Mouse (Mus musculus): ENCODE measurements around the gene Rbfox2. TPM values are rescaled to one million over a fixed set of nuclear protein-coding genes. Genes with fewer than 3 reads are reported as not detected.

The Rbfox2 gene
- polyA plus RNA-seq, 1 experiment from 2014 or later, result 13.1 TPM

GRCm38 (mm10) chr15:77124372-77125117, 182.3 kb downstream of the Rbfox2 start:
- H3K27ac ChIP-seq, result peak overlapping the region; percentile 60; the same call in 1 of the 2 replicates
- peak; percentile 83 for ATAC-seq

DNA sequence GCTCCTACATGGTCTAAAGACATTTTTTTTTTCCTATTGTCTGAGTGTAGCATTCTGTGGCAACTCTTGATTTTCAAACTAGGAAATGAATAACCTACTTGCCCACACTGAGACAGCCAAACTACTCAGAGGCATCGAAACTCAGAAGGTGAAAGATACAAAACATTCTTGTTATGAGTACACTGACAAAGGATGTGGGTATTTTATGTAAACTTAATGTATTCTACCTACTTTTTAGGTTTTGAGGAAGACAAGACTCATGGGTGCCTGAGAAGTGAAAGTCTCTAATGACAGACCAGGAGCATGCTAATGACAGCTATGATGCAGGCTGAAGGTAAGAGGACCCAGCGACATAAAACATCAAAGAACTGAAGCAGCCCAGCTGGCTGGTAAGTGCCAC, 184.0 kb downstream of the Rbfox2 start:
- Histone ChIP-seq H3K9me3 (replicated peaks) (no peaks in the 10 kb centered on the region), H3K27me3 (replicated peaks) (no peaks in the 10 kb centered on the region), H3K9ac (no peak overlapping the region), H3K27ac (peak overlapping the region; percentile 4; the same call in 1 of the 2 replicates), H3K36me3 (no peaks in the 10 kb centered on the region), H3K4me3 (no peak overlapping the region), H3K4me2 (no peak overlapping the region), H3K4me1 (peaks cover 12% of the 10 kb centered on the region)
- 51% methylated on average over 2 of the region's 2 CpGs for WGBS (ENCODE audit: insufficient replicate concordance)
- ATAC-seq, result no peak

More at GRCm38 (mm10) chr15:77124372-77125117, 182.3 kb downstream of the Rbfox2 start:
- Histone ChIP-seq H3K9ac (no peak overlapping the region), H3K4me3 (no peak overlapping the region), H3K27me3 (replicated peaks) (no peaks in the 10 kb centered on the region), H3K36me3 (0 out of 2 replicates have a peak, but pooled peaks cover 5% of the 10 kb centered on the region), H3K9me3 (replicated peaks) (no peaks in the 10 kb centered on the region), H3K4me1 (peaks cover 12% of the 10 kb centered on the region), H3K4me2 (no peak overlapping the region)
- WGBS (ENCODE audit: insufficient replicate concordance), result 75% methylated on average over 4 of the region's 4 CpGs

- no peaks in the 10 kb centered on the region for H3K27me3 ChIP-seq (replicated peaks)
- peaks cover 12% of the 10 kb centered on the region for H3K4me1 ChIP-seq
Measured at GRCm38 (mm10) chr15:77122208-77122607, 184.6 kb downstream of the Rbfox2 start.

GRCm38 (mm10) chr15:77119666-77120065, 187.1 kb downstream of the Rbfox2 start:
- H3K9ac ChIP-seq, result no peak overlapping the region
- H3K9me3 ChIP-seq (replicated peaks), result no peaks in the 10 kb centered on the region
- H3K4me2 ChIP-seq, result no peak overlapping the region
- 71% methylated on average over 7 of the region's 7 CpGs for WGBS (ENCODE audit: insufficient replicate concordance)
- ATAC-seq, result no peak
- peaks cover 4% of the 10 kb centered on the region; the same call in 1 of the 2 replicates for H3K36me3 ChIP-seq
- no peak overlapping the region for H3K4me3 ChIP-seq
- H3K27ac ChIP-seq, result no peak overlapping the region
- no peaks in the 10 kb centered on the region for H3K27me3 ChIP-seq (replicated peaks)
- peaks cover 10% of the 10 kb centered on the region for H3K4me1 ChIP-seq

More at GRCm38 (mm10) chr15:77122208-77122607, 184.6 kb downstream of the Rbfox2 start:
- WGBS (ENCODE audit: insufficient replicate concordance), result 72% methylated on average over 6 of the region's 6 CpGs
- no peak overlapping the region for H3K9ac ChIP-seq
- H3K36me3 ChIP-seq, result no peaks in the 10 kb centered on the region
- no peaks in the 10 kb centered on the region for H3K9me3 ChIP-seq (replicated peaks)
- no peak overlapping the region for H3K27ac ChIP-seq
- ATAC-seq, result no peak
- H3K4me2 ChIP-seq, result no peak overlapping the region
- no peak overlapping the region for H3K4me3 ChIP-seq

GRCm38 (mm10) chr15:77117209-77117608, 189.6 kb downstream of the Rbfox2 start:
- no peak overlapping the region for H3K27ac ChIP-seq
- peaks cover 6% of the 10 kb centered on the region; the same call in 1 of the 2 replicates for H3K36me3 ChIP-seq
- no peaks in the 10 kb centered on the region for H3K27me3 ChIP-seq (replicated peaks)
- H3K9ac ChIP-seq, result no peak overlapping the region
- WGBS (ENCODE audit: insufficient replicate concordance), result 44% methylated on average over 3 of the region's 3 CpGs
- H3K9me3 ChIP-seq (replicated peaks), result no peaks in the 10 kb centered on the region
- ATAC-seq, result no peak
- H3K4me2 ChIP-seq, result no peak overlapping the region
- no peak overlapping the region for H3K4me3 ChIP-seq
- H3K4me1 ChIP-seq, result 0 out of 2 replicates have a peak, but pooled peaks cover 3% of the 10 kb centered on the region

DNA sequence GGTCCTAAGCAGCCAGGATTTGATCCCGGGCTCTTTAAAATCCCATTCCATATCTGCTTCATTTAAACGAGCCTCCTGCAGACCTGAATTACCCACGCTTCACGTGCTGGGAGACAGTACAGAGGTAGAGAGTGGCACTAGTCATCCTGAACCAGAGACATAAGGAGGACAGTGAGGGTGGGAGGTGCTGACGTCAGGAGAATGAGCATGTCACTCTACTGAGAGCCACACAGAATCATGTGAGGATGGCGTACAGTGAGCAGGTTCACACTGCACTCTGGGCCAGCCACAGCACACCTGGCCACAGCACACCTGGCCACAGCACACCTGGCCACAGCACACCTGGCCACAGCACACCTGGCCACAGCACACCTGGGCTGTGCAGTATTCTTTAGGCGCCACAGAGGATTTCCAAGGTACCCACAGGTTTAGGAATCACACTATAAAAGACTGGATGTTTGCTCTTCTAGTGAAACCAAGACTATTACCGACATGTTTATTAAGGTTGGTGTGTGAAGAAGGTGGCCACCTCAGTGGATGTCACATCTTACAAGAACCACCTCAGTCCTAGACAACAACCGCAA, 190.6 kb downstream of the Rbfox2 start:
- no peaks in the 10 kb centered on the region for H3K27me3 ChIP-seq (replicated peaks)
- no peak overlapping the region for H3K4me2 ChIP-seq
- 76% methylated on average over 9 of the region's 9 CpGs for WGBS (ENCODE audit: insufficient replicate concordance)
- H3K9me3 ChIP-seq (replicated peaks), result no peaks in the 10 kb centered on the region
- H3K4me1 ChIP-seq, result peaks cover 5% of the 10 kb centered on the region; the same call in 1 of the 2 replicates
- ATAC-seq, result no peak
- no peak overlapping the region for H3K4me3 ChIP-seq
- no peak overlapping the region for H3K9ac ChIP-seq
- H3K27ac ChIP-seq, result no peak overlapping the region
- peaks cover 6% of the 10 kb centered on the region; the same call in 1 of the 2 replicates for H3K36me3 ChIP-seq

DNA sequence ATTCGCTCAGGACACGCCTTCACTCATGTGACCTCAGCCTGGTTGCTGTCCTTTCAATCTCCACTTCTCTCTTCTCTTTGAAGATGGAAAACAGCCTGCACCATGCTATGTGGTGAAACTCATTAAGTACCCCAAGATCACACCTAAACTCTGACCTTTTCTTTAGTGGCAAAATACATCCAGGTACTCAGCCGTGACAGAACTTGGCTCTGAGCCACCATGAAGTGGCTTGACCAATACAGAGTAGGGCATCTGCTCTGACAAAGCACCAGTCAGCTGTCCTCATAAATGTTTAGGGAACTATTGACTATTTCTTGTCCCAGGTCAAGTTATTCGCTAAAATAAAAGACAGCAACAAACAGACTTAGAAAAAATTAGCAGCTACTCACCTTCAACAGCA, 191.3 kb downstream of the Rbfox2 start:
- Histone ChIP-seq H3K9me3 (replicated peaks) (no peaks in the 10 kb centered on the region), H3K27ac (no peak overlapping the region), H3K4me2 (no peak overlapping the region), H3K4me1 (peaks cover 5% of the 10 kb centered on the region; the same call in 1 of the 2 replicates), H3K9ac (no peak overlapping the region), H3K4me3 (no peak overlapping the region), H3K27me3 (replicated peaks) (no peaks in the 10 kb centered on the region), H3K36me3 (peaks cover 8% of the 10 kb centered on the region; the same call in 1 of the 2 replicates)
- WGBS (ENCODE audit: insufficient replicate concordance), result 74% methylated on average over 4 of the region's 4 CpGs
- no peak for ATAC-seq

GRCm38 (mm10) chr15:77113591-77113990, 193.2 kb downstream of the Rbfox2 start:
- H3K9ac ChIP-seq, result no peak overlapping the region
- H3K36me3 ChIP-seq, result peaks cover 10% of the 10 kb centered on the region; the same call in 1 of the 2 replicates
- ATAC-seq, result no peak
- H3K9me3 ChIP-seq (replicated peaks), result no peaks in the 10 kb centered on the region
- no peak overlapping the region for H3K27ac ChIP-seq
- whole genome bisulfite sequencing (ENCODE audit: insufficient replicate concordance), result 74% methylated on average over 9 of the region's 9 CpGs
- no peak overlapping the region for H3K4me2 ChIP-seq
- no peak overlapping the region for H3K4me3 ChIP-seq
- H3K27me3 ChIP-seq (replicated peaks), result no peaks in the 10 kb centered on the region
- H3K4me1 ChIP-seq, result peaks cover 5% of the 10 kb centered on the region; the same call in 1 of the 2 replicates

GRCm38 (mm10) chr15:77112378-77112777, 194.4 kb downstream of the Rbfox2 start:
- 73% methylated on average over 2 of the region's 2 CpGs for WGBS (ENCODE audit: insufficient replicate concordance)

GRCm38 (mm10) chr15:77111924-77112323, 194.9 kb downstream of the Rbfox2 start:
- Histone ChIP-seq H3K4me3 (no peak overlapping the region), H3K27me3 (replicated peaks) (no peaks in the 10 kb centered on the region), H3K4me2 (no peak overlapping the region), H3K27ac (no peak overlapping the region), H3K36me3 (peaks cover 10% of the 10 kb centered on the region; the same call in 1 of the 2 replicates), H3K9me3 (replicated peaks) (no peaks in the 10 kb centered on the region), H3K9ac (no peak overlapping the region), H3K4me1 (peaks cover 5% of the 10 kb centered on the region; the same call in 1 of the 2 replicates)
- no peak for ATAC-seq
- WGBS (ENCODE audit: insufficient replicate concordance), result 66% methylated on average over 7 of the region's 7 CpGs

More at GRCm38 (mm10) chr15:77112378-77112777, 194.4 kb downstream of the Rbfox2 start:
- H3K4me1 ChIP-seq, result peaks cover 5% of the 10 kb centered on the region; the same call in 1 of the 2 replicates
- no peak overlapping the region for H3K9ac ChIP-seq
- peaks cover 10% of the 10 kb centered on the region; the same call in 1 of the 2 replicates for H3K36me3 ChIP-seq
- H3K27ac ChIP-seq, result no peak overlapping the region
- no peak for ATAC-seq
- no peak overlapping the region for H3K4me3 ChIP-seq
- no peak overlapping the region for H3K4me2 ChIP-seq
- H3K9me3 ChIP-seq (replicated peaks), result no peaks in the 10 kb centered on the region
- no peaks in the 10 kb centered on the region for H3K27me3 ChIP-seq (replicated peaks)

GRCm38 (mm10) chr15:77110452-77110851, 196.4 kb downstream of the Rbfox2 start:
- Histone ChIP-seq H3K9ac (no peak overlapping the region), H3K27me3 (replicated peaks) (no peaks in the 10 kb centered on the region), H3K4me1 (peaks cover 5% of the 10 kb centered on the region; the same call in 1 of the 2 replicates), H3K9me3 (replicated peaks) (no peaks in the 10 kb centered on the region), H3K4me3 (no peak overlapping the region), H3K4me2 (no peak overlapping the region), H3K27ac (no peak overlapping the region), H3K36me3 (peaks cover 6% of the 10 kb centered on the region; the same call in 1 of the 2 replicates)
- WGBS (ENCODE audit: insufficient replicate concordance), result 69% methylated on average over 11 of the region's 11 CpGs
- no peak for ATAC-seq

All from liver, embryonic 12.5 days (tissue).